Mouse (Mus musculus): ENCODE measurements around the gene S100a13. TPM values are rescaled to one million over a fixed set of nuclear protein-coding genes. Genes with fewer than 3 reads are reported as not detected.

The S100a13 gene
- polyA plus RNA-seq, 1 experiment from 2014 or later: 35.5 TPM

- Histone ChIP-seq H3K4me2 (ENCODE audit: low read depth, low read length) (no peak overlapping the region), H3K9me3 (ENCODE audit: low read length) (no peaks in the 10 kb centered on the region), H3K4me1 (ENCODE audit: insufficient read depth) (peaks cover 11% of the 10 kb centered on the region), H3K9ac (replicated peaks) (no peak overlapping the region), H3K27ac (ENCODE audit: low read depth) (no peak overlapping the region), H3K27me3 (ENCODE audit: insufficient read depth, low read length) (peaks cover 29% of the 10 kb centered on the region), H3K4me3 (ENCODE audit: low read depth, low read length) (no peak overlapping the region), H3K36me3 (replicated peaks; ENCODE audit: insufficient read depth, low read length) (no peaks in the 10 kb centered on the region)
- WGBS (ENCODE audit: insufficient replicate concordance): 90% methylated on average over 10 of the region's 10 CpGs
- DNase-seq (no peak), ATAC-seq (no peak)
- TF ChIP-seq EP300 (IDR thresholded peaks at IDR 0.05; ENCODE audit: low read depth) (no peak), CTCF (IDR thresholded peaks at IDR 0.05; ENCODE audit: low read depth) (no peak)
Measured at GRCm38 (mm10) chr3:90467618-90468300, 46.5 kb upstream of the S100a13 start.

DNA sequence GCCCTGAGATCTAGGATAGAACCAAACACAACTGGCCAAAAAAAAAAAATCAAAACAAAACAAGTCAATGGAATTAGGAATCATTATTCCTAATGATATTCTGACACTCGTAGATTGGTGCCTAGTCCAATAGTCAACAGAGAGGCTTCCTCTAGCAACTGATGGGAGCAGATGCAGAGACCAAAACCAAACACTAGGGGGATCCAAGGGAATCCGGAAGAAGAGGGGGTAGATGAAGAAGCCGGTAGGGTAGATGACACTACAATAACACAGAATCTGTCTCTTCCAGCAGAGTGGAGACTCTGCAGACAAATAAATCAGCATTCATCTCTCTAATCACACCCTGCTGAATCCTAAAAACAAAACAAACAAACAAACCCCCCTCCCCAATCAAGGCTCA, 42.0 kb upstream of the S100a13 start:
- ATAC-seq: no peak
- H3K4me3 ChIP-seq (ENCODE audit: low read depth, low read length): no peak overlapping the region
- H3K36me3 ChIP-seq (replicated peaks; ENCODE audit: insufficient read depth, low read length): no peaks in the 10 kb centered on the region
- peak; percentile 52 for DNase-seq
- H3K9me3 ChIP-seq (ENCODE audit: low read length): no peaks in the 10 kb centered on the region
- TF ChIP-seq CTCF (IDR thresholded peaks at IDR 0.05; ENCODE audit: low read depth) (peak; percentile 77), EP300 (IDR thresholded peaks at IDR 0.05; ENCODE audit: low read depth) (no peak)
- 0 out of 2 replicates have a peak, but pooled peaks cover 7% of the 10 kb centered on the region for H3K4me1 ChIP-seq (ENCODE audit: insufficient read depth)
- no peaks in the 10 kb centered on the region for H3K27me3 ChIP-seq (ENCODE audit: insufficient read depth, low read length)
- H3K4me2 ChIP-seq (ENCODE audit: low read depth, low read length): no peak overlapping the region
- WGBS (ENCODE audit: insufficient replicate concordance): 19% methylated on average over 3 of the region's 3 CpGs
- H3K9ac ChIP-seq (replicated peaks): no peak overlapping the region
- no peak overlapping the region for H3K27ac ChIP-seq (ENCODE audit: low read depth)

GRCm38 (mm10) chr3:90475151-90475830, 38.9 kb upstream of the S100a13 start:
- Histone ChIP-seq H3K4me1 (ENCODE audit: insufficient read depth) (0 out of 2 replicates have a peak, but pooled peaks cover 9% of the 10 kb centered on the region), H3K9ac (replicated peaks) (no peak overlapping the region), H3K4me2 (ENCODE audit: low read depth, low read length) (peak overlapping the region; percentile 62), H3K4me3 (ENCODE audit: low read depth, low read length) (peak overlapping the region; percentile 47), H3K36me3 (replicated peaks; ENCODE audit: insufficient read depth, low read length) (peaks cover 6% of the 10 kb centered on the region), H3K27ac (ENCODE audit: low read depth) (no peak overlapping the region), H3K9me3 (ENCODE audit: low read length) (no peaks in the 10 kb centered on the region), H3K27me3 (ENCODE audit: insufficient read depth, low read length) (no peaks in the 10 kb centered on the region)
- DNase-seq (no peak), ATAC-seq (peak; percentile 2; the same call in 1 of the 2 replicates)
- WGBS (ENCODE audit: insufficient replicate concordance): 37% methylated on average over 15 of the region's 16 CpGs
- TF ChIP-seq EP300 (IDR thresholded peaks at IDR 0.05; ENCODE audit: low read depth): no peak
- no peak for TF ChIP-seq CTCF (IDR thresholded peaks at IDR 0.05; ENCODE audit: low read depth)

DNA sequence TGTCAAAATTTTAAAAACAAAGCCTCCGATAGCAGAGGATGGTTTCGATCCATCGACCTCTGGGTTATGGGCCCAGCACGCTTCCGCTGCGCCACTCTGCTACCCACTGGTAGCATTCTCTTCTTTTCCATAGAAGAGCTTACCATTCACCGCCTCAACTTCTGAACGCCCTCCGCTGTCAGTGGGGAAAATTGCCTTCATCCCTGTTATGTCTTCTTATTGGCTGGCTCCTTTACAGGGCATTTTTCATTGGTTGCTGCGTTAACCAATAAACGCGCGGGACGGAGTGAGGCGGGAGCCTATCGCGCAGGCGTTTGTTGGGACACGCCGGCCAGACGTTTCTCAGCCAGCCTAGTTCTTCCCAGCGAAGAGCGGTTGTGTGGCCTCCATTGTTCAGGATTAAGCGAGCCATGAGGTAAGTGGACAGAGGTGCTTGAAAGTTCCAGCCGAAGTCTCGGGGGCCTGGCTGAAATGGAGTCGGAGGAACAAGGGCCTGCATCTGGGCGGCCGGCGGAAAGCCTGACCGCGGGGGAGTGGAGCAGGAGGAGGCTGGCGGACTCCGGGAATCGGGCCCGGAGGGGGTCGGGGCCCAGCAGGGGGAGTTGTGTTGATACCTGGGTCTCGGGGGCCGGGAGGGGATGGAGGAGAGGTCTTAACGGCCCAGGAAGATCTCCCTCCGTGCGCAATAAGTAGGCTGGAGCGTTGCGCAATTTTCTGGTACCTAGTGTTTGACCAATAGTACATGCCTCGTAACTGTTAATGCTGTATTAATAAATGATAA, 38.2 kb upstream of the S100a13 start, which contains the start of gene Ilf2:
Ilf2 (plus strand) TSS at position 296 of the 781 bp plus-strand sequence.
- ATAC-seq: peak; percentile 100
- Histone ChIP-seq H3K4me2 (ENCODE audit: low read depth, low read length) (peak within 1 kb of the TSS; percentile 76), H3K36me3 (replicated peaks; ENCODE audit: insufficient read depth, low read length) (peaks cover 13% of the 10 kb centered on the region), H3K9me3 (ENCODE audit: low read length) (no peaks in the 10 kb centered on the region), H3K4me3 (ENCODE audit: low read depth, low read length) (peak within 1 kb of the TSS; percentile 98), H3K9ac (replicated peaks) (peak within 1 kb of the TSS; percentile 98), H3K27me3 (ENCODE audit: insufficient read depth, low read length) (no peaks in the 10 kb centered on the region), H3K27ac (ENCODE audit: low read depth) (peak within 1 kb of the TSS; percentile 95), H3K4me1 (ENCODE audit: insufficient read depth) (0 out of 2 replicates have a peak, but pooled peaks cover 9% of the 10 kb centered on the region)
- WGBS (ENCODE audit: insufficient replicate concordance): under 1% methylated on average over 45 of the region's 45 CpGs
- DNase-seq: peak; percentile 95
- TF ChIP-seq CTCF (IDR thresholded peaks at IDR 0.05; ENCODE audit: low read depth) (peak; percentile 76), EP300 (IDR thresholded peaks at IDR 0.05; ENCODE audit: low read depth) (peak; percentile 77)

- H3K36me3 ChIP-seq (replicated peaks; ENCODE audit: insufficient read depth, low read length): peaks cover 58% of the 10 kb centered on the region
- 70% methylated on average over 5 of the region's 5 CpGs for WGBS (ENCODE audit: insufficient replicate concordance)
- DNase-seq: no peak
Measured at GRCm38 (mm10) chr3:90486998-90487397, 27.2 kb upstream of the S100a13 start.

GRCm38 (mm10) chr3:90488576-90488975, 25.7 kb upstream of the S100a13 start:
- Histone ChIP-seq H3K27ac (ENCODE audit: low read depth) (no peak overlapping the region), H3K9ac (replicated peaks) (no peak overlapping the region), H3K4me3 (ENCODE audit: low read depth, low read length) (no peak overlapping the region), H3K27me3 (ENCODE audit: insufficient read depth, low read length) (no peaks in the 10 kb centered on the region), H3K36me3 (replicated peaks; ENCODE audit: insufficient read depth, low read length) (peaks cover 44% of the 10 kb centered on the region), H3K4me2 (ENCODE audit: low read depth, low read length) (no peak overlapping the region), H3K9me3 (ENCODE audit: low read length) (no peaks in the 10 kb centered on the region), H3K4me1 (ENCODE audit: insufficient read depth) (peaks cover 8% of the 10 kb centered on the region)
- DNase-seq: no peak
- no peak for ATAC-seq
- TF ChIP-seq EP300 (IDR thresholded peaks at IDR 0.05; ENCODE audit: low read depth) (no peak), CTCF (IDR thresholded peaks at IDR 0.05; ENCODE audit: low read depth) (no peak)
- 87% methylated on average over 6 of the region's 6 CpGs for whole genome bisulfite sequencing (ENCODE audit: insufficient replicate concordance)

More at GRCm38 (mm10) chr3:90486998-90487397, 27.2 kb upstream of the S100a13 start:
- Histone ChIP-seq H3K9ac (replicated peaks) (no peak overlapping the region), H3K4me2 (ENCODE audit: low read depth, low read length) (no peak overlapping the region), H3K4me1 (ENCODE audit: insufficient read depth) (peaks cover 5% of the 10 kb centered on the region), H3K4me3 (ENCODE audit: low read depth, low read length) (no peak overlapping the region), H3K27me3 (ENCODE audit: insufficient read depth, low read length) (no peaks in the 10 kb centered on the region), H3K9me3 (ENCODE audit: low read length) (no peaks in the 10 kb centered on the region), H3K27ac (ENCODE audit: low read depth) (no peak overlapping the region)
- ATAC-seq: no peak
- TF ChIP-seq CTCF (IDR thresholded peaks at IDR 0.05; ENCODE audit: low read depth) (no peak), EP300 (IDR thresholded peaks at IDR 0.05; ENCODE audit: low read depth) (no peak)

Measured in liver, postnatal 0 days (tissue).